Mouse (Mus musculus) lung, postnatal 36 days (tissue): ENCODE measurements around the gene Ddn.
"Not testable (repeated sequence)": the region's sequence is repeated elsewhere in the genome, so short reads cannot be mapped to it uniquely, and the experiment has no call there.

Experiments used
- DNase-seq: peaks from one replicate; pipeline ENCODE4 v3.0.0; 2022; ENCODE audit warnings: mixed read lengths

Gene Ddn

DNA sequence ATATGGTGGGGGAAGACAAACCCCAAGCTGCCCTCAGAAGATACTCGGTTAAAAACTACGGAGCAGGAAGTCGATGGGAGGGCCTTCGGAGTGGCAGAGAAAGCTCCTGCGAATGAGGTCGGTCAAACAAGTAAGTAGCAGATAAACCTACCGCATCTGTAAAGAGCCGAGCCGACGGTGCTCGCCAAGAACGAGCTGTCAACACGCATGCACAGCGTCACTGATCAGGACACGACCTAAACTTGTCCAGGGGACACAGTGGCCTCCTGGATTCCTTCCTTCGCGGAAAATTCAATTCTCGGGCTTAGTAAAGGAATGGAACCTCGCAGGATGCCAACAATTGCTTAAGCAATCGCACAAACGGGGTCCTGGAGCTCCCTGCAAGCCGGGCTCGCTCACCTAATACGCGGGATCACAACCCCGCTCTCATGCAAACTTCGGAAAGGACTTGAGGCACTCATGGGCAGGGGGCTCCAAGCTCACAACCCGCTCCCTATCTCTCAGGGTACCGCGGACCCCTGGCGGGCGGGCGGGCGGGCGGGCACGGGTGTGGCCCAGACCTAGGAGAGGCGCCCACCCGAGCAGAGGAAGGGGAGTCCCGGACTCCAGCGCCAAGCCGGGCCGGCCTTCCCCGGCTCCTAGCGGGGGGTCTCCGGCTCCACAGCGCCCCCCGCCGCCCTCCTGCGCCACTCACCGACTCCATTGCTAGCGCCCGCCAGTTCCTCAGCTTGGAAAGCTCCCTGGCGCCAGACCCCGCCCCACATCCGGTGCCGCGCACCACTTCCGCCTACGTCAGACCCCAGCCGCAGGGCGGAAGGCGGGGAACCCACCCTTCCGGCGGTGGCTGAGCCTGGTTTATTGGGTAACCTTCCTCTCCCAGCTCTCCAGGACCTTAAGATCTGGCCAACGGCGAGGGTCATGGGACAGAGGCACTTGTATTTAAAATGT lies 21.7 kb upstream of the Ddn start, which contains the start of gene Prkag1:
Gene Prkag1 (minus strand): TSS at position 786 of the 948 bp plus-strand sequence.
- DNase-seq, result peak; percentile 97

DNA sequence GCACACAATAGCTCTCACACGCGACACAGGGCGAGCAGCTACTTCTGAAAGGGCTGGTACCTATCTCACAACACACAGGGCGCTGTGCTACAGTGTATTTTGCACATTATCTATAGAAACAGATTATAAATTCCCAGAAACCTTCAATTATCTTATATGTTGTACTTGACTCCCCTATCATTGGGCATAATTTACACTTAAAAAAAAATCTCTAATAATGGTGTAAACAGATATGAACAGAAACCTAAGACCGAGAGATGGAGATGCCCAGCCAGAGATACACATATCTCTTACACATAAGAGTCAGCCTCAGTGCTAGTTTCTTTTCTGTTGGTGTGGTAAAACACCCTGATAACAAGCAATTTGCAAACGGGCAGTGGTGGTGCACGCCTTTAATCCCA lies 18.3 kb upstream of the Ddn start:
- DNase-seq, result no peak

DNA sequence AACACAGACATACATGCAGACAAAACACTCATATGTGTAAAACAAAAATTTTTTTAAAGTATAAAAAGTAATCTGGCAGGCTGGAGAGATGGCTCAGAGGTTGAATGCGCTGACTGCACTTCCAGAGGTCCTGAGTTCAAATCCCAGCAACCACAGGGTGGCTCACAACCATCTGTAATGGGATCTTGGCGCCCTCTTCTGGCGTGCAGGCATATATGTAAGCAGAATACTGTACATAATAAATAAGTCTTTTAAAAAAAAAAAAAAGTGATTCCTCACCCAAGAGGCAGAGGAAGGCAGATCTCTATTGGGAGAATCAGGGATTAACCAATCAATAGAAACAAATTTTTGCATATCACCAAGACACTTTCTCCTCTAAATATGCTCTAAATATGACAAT lies 14.1 kb upstream of the Ddn start:
- peak; percentile 31 for DNase-seq

DNA sequence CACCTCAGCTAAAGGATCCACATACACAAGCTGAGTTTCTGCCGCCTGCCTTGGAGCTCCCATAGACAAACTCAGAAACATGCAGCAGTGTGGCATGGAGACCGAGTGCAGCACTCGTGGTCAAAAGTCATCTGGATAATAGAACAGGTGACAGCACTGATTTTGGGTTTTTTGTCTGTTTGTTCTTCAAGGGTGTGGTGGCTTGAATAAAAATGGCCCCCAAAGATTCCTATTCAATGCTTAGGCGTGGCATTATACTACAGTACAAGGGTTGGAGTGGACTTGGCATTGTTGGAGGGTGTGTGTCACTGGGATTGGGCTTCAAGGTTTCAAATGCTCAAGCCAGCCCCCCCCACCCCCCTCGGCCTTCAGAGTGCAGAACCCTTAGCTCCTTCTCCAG lies 12.9 kb upstream of the Ddn start:
- DNase-seq, result no peak

DNA sequence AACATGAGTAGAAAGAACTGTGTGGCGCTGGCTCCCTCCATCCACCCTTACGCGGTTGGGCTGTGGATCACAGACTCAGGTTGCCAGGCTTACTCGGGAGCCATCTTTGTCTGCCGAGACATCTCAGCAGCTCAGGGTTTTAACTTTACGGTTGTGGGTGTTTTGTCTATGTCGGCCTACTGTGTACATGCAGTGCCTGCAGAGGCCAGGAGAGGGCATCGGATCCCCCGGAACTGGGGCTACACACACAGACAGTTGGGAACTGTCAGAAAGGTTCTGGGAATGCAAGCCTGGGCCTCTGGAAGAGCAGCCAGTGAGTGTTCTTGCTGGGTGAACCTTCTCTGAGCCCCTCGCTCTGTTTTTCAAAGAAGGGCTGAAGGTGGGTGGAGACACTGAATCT lies 12.1 kb upstream of the Ddn start:
- DNase-seq, result peak; percentile 38

DNA sequence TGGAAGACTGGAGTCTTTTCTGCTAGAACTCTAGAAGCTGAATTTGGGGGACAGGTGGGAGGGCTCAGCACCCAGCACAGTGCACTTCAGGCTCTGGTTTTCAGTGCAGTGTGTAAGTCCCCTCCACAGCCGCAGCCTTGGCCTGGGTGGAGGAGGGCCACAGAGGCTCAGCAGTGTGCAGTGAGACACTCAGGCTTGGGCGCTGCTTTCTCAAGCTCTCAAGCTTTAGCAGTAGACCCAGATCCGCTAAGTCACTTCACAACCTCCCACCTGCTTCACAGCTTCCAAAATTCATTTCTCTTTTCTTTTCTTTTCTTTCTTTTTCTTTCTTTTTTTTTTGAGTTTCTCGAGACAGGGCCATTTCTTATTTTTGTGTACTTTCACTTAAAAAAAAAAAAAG lies 11.6 kb upstream of the Ddn start:
- DNase-seq, result no peak

DNA sequence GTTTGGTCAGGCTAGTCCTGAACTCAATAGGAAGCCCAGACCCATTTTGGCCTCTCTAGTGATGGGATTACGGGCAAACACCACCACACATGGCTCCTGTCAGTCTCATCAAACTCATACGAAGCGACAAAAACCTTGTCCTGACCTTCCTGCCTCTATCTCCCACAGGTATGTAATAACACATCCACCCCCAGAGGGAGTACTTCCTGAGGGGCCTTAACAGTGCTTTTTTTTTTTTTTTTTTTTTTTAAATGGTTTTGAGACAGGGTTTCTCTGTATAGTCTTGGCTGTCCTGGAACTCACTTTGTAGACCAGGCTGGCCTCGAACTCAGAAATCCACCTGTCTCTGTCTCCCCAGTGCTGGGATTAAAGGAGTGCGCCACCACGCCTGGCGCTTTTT lies 8.9 kb upstream of the Ddn start:
- DNase-seq, result no peak

DNA sequence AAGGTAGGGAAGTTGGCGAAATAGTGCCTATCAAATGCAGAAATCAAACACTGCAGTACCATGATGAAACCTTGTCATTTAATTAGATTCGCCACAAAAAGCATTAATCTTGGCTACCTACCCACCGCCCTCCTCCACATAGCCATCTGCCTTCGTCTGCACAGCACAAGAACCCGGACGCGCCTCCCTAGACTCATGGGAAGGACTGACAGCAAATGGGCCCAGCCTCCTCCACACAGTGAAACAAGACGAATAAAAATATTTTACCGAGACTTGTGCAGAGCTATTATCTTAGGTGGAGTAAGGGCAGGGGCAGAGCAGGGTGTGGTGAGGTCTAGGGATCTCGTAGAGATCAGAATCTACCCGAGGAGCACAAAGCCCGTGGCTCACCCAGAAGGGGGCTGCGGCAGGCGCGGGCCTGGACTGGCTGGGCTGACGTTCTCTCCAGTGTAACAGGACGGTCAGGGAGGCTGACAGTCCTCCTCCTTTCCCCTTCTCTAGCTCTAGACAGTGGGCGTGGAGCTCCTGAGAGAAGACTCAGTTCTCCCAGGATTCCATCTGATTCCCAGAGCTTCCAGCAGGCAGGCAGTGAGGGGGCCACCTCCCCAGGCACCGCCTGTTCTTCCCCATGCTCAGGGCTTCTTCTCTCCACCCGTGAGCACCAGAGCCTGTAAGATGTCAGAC lies 3.6 kb upstream of the Ddn start:
- no peak for DNase-seq

DNA sequence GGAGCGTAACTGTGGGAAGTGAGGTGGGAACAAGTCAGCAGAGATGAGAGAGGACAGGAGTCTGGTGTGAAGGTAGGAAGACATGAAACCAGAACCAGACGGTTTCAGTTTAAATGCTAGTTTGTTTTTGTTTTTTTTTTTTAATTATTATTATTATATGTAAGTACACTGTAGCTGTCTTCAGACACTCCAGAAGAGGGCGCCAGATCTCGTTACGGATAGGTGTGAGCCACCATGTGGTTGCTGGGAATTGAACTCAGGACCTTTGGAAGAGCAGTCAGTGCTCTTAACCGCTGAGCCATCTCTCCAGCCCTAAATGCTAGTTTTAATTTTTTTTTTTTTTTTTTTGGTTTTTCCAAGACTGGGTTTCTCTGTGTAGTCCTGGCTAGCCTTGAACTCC lies 922 bp upstream of the Ddn start:
- DNase-seq, result not testable (repeated sequence)

DNA sequence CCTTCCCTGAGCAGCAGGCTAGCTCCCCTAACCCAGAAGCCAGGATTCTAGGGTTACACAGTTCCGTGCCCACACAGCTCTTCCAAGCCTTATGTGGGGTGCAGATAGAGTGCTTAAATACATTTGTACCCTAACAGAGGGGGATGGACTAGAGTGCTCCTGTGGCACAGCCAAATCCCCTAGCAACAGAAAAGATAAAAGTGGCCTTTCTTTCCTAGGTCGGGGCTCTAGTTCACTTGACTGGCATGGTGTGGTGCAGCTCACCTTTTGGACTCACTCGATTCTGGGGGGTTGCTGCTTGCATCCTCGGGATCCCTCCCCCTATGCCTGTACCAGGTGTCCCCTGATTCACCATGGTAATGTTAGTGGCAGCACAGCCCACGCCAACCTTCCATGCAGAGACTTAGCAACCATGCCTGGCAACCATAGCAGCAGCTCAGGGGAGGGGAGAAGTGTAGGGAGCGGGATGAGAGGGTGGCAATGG lies 597 bp downstream of the Ddn start:
- no peak for DNase-seq

DNA sequence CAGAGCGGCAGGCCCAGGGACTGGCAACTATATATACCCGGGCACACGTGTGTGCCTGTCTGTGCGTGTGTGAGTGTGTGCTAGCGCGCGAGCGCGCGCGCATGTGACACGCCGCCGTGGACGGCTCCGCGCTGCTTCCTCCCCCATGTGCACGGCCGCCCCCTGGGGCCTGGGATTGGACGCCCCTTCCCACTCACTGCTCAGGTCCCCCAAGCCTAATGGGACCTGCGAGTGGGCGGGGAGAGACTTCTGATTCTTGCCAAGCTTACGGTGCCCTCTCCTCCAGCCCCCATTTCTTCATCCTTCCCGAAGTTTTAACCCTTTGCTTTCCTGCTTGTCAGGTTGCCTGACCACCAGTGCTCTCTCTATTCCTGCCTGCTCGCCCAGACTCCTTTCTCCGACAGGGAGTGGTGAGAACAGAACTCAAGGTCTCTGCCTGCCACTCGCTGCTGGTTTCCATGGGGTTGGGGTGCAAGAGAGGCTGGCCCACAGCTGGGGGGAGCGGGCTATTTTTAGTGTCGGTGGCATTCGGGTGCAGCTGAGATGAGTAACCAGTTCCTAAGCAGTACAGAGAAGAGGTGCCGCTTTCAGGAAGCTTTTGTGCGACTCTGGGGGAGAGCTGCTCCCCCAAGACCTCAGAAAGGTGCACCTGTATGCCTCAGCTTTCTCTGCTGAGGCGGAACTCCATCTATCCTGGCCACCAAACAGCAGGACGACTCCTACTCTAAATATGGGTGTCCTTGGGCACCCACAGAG lies 1.2 kb downstream of the Ddn start:
- no peak for DNase-seq

DNA sequence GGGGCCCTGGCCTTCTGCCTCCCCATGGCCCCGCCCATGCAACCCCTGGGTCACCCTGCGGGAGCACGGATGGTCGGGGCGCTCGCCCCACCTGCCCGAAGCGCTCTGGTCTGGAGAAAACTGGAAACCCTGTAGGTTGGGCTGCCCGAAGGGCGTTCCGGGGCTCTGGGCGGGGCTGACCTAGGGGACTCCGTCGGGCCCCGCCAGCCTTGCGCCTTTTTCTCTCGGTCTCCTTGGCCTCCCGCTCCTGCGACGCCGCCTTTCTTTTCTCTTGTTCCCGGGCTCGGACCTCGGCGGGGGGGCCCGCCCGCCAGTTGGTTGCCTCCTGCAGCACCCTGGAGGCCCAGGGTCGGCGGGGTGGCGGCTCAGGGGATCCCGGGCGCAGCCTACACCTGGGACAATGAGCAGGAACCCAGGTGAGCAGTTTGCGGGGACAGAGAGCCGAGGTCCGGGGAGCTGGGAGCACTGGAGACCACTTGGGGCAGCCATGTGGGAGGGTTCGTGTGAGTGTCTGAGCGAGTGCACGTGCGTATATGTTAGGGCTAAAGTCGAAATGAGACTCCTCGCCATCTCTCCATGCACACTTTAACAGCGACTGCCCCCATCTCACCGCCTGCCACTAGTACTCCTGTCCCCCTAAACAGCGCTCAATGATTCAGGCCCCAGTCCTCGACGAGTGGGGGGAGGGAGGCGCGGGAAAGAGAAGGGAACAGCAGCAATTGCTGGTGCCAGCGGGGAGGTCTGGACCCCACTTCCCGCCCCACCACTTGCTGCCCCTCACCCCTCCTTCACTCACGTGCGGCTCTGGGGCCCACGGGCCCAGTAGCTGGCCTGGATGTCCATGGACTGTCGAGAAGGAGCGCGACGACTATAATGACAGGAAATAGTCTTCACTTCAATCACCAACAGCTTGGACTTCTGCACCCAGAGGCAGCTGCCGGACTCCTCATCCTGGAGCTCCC lies 2.2 kb downstream of the Ddn start:
- DNase-seq, result no peak

DNA sequence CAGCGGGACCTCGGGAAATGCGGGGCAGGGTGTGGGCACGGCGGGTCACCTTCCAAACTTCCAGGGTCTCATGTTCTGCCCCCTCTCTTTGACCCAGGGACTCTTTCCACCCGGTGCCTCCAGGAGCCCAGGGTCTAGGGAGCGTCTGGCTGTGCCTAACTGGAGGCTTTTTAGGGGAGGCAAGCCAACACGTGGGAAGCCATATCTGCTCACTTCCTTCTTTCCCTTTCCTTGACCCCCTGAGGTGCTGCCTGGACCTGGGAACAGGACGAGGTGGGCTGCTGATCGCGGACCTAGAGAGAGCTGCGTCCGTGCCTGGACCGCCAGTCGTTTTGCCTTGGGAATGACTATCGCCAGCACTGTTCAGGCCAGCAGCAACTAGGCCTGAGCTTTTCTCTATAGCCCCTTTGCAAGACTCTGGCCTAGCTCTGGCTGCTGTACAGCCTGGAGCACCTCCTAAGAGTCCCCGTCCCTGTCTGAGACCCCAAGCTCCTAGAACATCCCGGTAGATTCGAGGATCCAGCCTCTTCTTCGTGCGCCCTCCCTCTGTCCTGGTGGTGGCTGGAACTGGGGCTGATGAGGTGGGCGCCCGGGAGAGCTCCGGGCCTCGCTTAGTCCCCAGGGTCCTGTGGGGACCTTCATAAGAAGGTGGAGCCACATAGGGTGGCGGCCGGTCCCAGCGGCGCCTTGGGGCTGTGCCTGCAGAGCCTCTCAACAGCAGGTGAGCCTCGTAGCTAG lies 3.0 kb downstream of the Ddn start:
- no peak for DNase-seq

DNA sequence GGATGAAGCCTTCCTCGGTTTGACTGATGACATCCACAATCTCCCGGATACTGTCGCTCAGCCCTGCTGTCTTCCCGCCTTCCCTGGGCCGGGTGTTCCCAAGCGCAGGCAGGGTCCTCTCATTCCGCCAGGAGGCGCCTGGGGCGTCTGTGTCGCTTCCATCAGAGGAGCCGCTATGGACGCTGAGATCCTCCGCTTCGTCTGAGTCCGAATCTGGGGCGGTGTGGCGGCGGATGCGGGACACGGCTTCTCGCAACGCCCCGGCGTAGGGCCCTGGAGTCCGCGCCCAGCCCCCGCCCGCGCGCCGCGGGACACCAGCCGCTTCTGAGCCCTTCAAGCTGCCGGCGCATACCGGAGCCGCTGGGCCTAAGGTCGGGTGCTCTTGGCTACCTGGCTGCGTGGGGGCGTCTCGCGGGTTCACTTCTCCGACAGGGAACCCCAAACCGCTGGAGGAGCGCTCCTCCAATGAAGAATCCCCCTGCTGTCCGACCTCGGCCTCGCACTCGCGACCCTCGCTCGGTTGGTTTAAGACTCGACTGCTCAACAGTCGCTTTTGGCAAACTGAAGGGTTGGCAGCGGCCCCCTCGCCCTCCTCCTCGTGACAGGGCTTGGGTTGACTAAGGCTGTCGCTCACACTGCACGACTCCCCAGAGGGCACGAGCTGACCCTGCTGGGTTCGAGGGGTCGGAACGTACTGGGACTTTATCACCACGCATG lies 3.8 kb downstream of the Ddn start:
- peak; percentile 81 for DNase-seq

DNA sequence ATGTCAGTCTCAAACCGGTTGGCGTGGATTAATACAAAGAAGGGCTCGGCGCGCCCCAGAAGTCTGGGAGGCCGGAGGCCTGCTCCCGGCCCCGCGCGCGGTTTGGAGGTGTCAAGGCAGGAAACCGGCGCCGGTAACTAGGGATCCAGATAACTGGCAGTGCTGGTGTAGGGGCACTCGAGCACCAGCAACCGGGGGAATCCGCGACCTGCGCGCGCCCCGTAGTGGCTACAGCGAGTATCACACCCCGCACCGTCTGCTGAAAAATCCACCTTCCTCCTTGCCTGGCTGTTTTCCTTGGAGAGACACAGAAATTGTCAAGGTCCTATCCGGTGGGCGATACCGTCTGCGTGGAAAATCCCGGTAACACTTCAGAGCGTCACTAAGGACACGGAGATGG lies 5.2 kb downstream of the Ddn start:
- peak; percentile 88 for DNase-seq

DNA sequence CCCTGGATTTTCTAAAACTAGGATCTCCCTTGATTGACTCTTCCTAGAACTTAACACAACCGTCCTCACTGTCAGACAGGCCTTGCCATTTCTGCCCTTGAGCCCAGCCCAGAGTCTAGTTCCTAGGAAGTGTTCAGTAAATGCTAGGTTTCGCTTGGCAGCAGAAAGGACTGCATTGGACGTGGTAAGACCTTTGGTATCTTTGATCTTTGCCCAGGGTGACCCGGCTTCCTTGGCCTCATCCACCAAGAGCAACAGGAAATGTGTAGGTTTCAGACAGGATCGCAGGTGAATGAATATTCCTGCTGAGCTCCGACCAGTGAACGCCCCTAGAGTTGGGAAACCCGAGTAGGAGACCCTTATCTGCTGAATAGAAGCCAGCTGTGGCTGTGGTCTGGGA lies 6.4 kb downstream of the Ddn start:
- no peak for DNase-seq

DNA sequence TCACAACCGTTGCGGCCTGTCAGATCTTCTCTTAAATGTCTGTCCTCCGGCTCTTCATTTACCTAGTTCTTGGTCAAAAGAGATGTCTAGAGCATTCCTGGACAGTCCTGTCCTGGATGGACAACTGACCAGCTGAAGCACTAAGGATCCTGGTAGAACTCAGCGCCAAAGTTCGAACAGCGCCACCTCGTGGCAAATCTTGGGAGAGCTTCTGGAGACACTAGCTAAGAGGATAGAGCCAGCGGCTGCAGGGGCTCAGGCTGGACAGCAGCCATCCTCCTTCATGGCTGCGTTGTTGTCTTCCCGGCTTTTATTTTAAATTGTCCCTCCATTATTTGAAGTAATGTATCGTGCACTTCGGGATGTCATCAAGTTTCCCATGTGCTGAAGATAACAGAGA lies 9.9 kb downstream of the Ddn start:
- DNase-seq, result peak; percentile 90

DNA sequence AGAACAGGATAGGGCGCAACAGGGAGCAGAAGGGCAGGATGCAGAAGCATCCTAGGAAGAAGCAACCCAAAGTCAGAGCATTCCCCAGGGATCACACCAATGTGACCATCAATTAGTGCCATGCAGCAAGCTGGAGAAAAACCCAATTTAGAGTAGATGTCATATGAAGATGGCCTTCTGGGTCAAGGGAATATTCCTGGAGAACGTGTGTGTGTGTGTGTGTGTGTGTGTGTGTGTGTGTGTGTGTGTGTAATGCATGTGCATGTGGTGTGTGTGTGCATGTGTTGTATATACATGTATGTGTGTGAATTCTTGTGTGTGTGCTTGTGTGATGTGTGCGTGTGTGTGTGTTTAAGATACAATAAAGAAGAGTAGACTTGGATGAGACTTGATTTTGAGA lies 10.4 kb downstream of the Ddn start:
- DNase-seq, result no peak

DNA sequence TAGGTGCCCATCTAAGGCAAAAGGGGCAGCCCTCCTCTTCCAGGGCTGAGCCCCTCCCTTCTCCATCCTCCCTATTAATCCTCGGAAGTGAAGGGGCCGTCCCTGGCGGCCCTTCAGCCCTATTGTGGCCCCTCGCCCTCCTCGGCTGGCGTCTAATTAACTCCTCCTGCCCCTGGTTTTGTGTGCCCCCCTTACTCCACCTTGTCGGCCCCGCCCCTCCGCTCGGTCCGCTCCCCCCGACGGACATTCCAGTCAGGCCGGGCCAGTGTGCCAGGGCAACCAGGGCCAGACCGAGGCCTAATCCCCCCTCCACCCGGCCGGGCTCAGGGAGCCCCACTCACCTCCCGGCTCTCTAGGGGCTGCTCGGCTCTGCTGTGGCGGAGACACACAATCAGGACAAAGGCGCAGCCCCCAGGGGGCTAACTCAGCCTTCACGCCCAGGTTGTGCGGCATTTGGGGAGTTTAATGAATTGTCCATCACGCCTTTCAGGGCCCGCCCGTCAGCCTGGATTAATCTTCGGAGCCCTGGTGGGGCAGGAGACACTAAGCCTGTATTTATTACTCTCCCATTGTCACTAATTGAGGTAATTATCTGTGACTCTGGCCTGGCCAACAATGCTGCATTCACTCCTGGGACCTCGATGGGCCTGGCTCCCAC lies 11.3 kb downstream of the Ddn start:
- no peak for DNase-seq
